In genomic region chr14:61046091-61046681, GRCm38 (mm10) we compare ENCODE assay signal across 8 mouse cellular contexts. TPM values are rescaled to one million over a fixed set of nuclear protein-coding genes. Genes with fewer than 3 reads are reported as not detected.
A peak's percentile ranks its signal among the peaks of the same experiment; 100 is the strongest.
DNase-seq lines count a peak whose midpoint lies in the region; ATAC-seq lines count a peak whose summit lies in the region.

Tnfrsf19 (minus strand) TSS chr14:61046490.

- WGBS in intestine, embryonic 16.5 days = under 1% methylated on average over 38 of the region's 38 CpGs
- under 1% methylated on average over 38 of the region's 38 CpGs for WGBS in limb, embryonic 12.5 days
- WGBS in midbrain, embryonic 15.5 days = under 1% methylated on average over 38 of the region's 38 CpGs

- H3K4me1 ChIP-seq in intestine, embryonic 16.5 days (ENCODE audit: control insufficient read depth, insufficient read depth, low read length) = peaks cover 10% of the 10 kb centered on the region
- peaks cover 39% of the 10 kb centered on the region for H3K4me1 ChIP-seq in limb, embryonic 12.5 days (replicated peaks)
- peaks cover 35% of the 10 kb centered on the region for H3K4me1 ChIP-seq in midbrain, embryonic 15.5 days

- H3K9ac ChIP-seq in intestine, embryonic 16.5 days (ENCODE audit: low read depth, low read length) = peak within 1 kb of the TSS; percentile 68
- H3K9ac ChIP-seq in limb, embryonic 12.5 days (replicated peaks) = peak within 1 kb of the TSS; percentile 71
- peak within 1 kb of the TSS; percentile 50 for H3K9ac ChIP-seq in midbrain, embryonic 15.5 days

- no peaks in the 10 kb centered on the region for H3K36me3 ChIP-seq in intestine, embryonic 16.5 days (ENCODE audit: control insufficient read depth, insufficient read depth, low read length)
- H3K36me3 ChIP-seq in limb, embryonic 12.5 days = no peaks in the 10 kb centered on the region
- no peaks in the 10 kb centered on the region for H3K36me3 ChIP-seq in midbrain, embryonic 15.5 days (replicated peaks)

- DNase-seq in adrenal gland, postnatal 10 days = peak; percentile 90
- DNase-seq in embryo, embryonic 11.5 days (ENCODE audit: low read depth, low spot score) = peak; percentile 72
- no peak for DNase-seq in gonadal fat pad, adult 2 months (ENCODE audit: low read depth)
- peak; percentile 31 to 64 for DNase-seq in spleen, postnatal 10 days (ENCODE audit: low spot score in 2 of 2)

- peak; percentile 89 for ATAC-seq in intestine, embryonic 16.5 days
- ATAC-seq in limb, embryonic 12.5 days (ENCODE audit: insufficient number of reproducible peaks, insufficient read depth, low FRiP score, low TSS enrichment, low read depth) = peak; percentile 90
- peak; percentile 96 for ATAC-seq in midbrain, embryonic 15.5 days (replicated peaks)
- no peak for ATAC-seq in monocyte, adult 5-6 weeks (replicated peaks; ENCODE audit: insufficient number of reproducible peaks, low FRiP score, low TSS enrichment, poor library complexity, severe bottlenecking)

- H3K4me3 ChIP-seq in intestine, embryonic 16.5 days (ENCODE audit: low read length) = peak within 1 kb of the TSS; percentile 60
- peak within 1 kb of the TSS; percentile 52 for H3K4me3 ChIP-seq in limb, embryonic 12.5 days (replicated peaks)
- peak within 1 kb of the TSS; percentile 50 for H3K4me3 ChIP-seq in midbrain, embryonic 15.5 days

- no peaks in the 10 kb centered on the region for H3K9me3 ChIP-seq in intestine, embryonic 16.5 days (ENCODE audit: control insufficient read depth, low read length)
- no peaks in the 10 kb centered on the region for H3K9me3 ChIP-seq in limb, embryonic 12.5 days
- H3K9me3 ChIP-seq in midbrain, embryonic 15.5 days = no peaks in the 10 kb centered on the region

- no peaks in the 10 kb centered on the region for H3K27me3 ChIP-seq in intestine, embryonic 16.5 days (replicated peaks; ENCODE audit: control insufficient read depth, insufficient read depth, low read length)
- peaks cover 10% of the 10 kb centered on the region; the same call in 1 of the 2 replicates for H3K27me3 ChIP-seq in limb, embryonic 12.5 days
- H3K27me3 ChIP-seq in midbrain, embryonic 15.5 days (replicated peaks) = no peaks in the 10 kb centered on the region; the same call in 1 of the 2 replicates

- peak within 1 kb of the TSS; percentile 96 for H3K4me2 ChIP-seq in intestine, embryonic 16.5 days (ENCODE audit: low read depth, low read length)
- H3K4me2 ChIP-seq in limb, embryonic 12.5 days = peak within 1 kb of the TSS; percentile 90
- H3K4me2 ChIP-seq in midbrain, embryonic 15.5 days = peak within 1 kb of the TSS; percentile 90

- H3K27ac ChIP-seq in intestine, embryonic 16.5 days (ENCODE audit: low read length) = peak within 1 kb of the TSS; percentile 51
- H3K27ac ChIP-seq in limb, embryonic 12.5 days = peak within 1 kb of the TSS; percentile 87
- peak within 1 kb of the TSS; percentile 77 for H3K27ac ChIP-seq in midbrain, embryonic 15.5 days

RNA-seq across cellular contexts. Expression of gene Tnfrsf19, which starts in this region (rescaled TPM):
- total RNA-seq in adrenal gland, postnatal 10 days (2021) = 10 to 100 TPM; 26.5 to 28.8 TPM
- 9.8 and 14.0 TPM in 2 replicates for polyA plus RNA-seq in gonadal fat pad, adult 2 months (2012; rRNA removed)
- 11.4 and 11.5 TPM in 2 replicates for polyA plus RNA-seq in intestine, embryonic 16.5 days (2015; fragmentation: Nextera tagmentation; extraction: Ambion mirVana)
- 34.2 and 42.5 TPM in 2 replicates for polyA plus RNA-seq in limb, embryonic 12.5 days (2016; fragmentation: Nextera tagmentation; extraction: Ambion mirVana)
- 37.2 and 40.5 TPM in 2 replicates for polyA plus RNA-seq in midbrain, embryonic 15.5 days (2015; fragmentation: Nextera tagmentation; extraction: Ambion mirVana)
- 0.10 TPM in 1 of 3 replicates, not detected in the others for total RNA-seq in monocyte, adult 5-6 weeks (2017)

Comparison
In these comparisons a context has a peak if more than half of its experiments do, and no peak if none do; other contexts are left out.
1. RNA of gene Tnfrsf19 (total RNA-seq): 26.5 to 28.8 TPM in adrenal gland, postnatal 10 days; 0.10 TPM in monocyte, adult 5-6 weeks; every median in the first group is over 10 times any median in the second.
2. Peak in every context shown above with its lines, with median percentiles within 50 percentile points of each other: H3K27ac ChIP-seq, H3K4me2 ChIP-seq, H3K4me3 ChIP-seq and H3K9ac ChIP-seq.